Mouse (Mus musculus) embryo, embryonic 10.5 days (tissue): ENCODE measurements around the gene Sh3bp4.

Source experiments
- DNase-seq: peaks from one replicate; pipeline ENCODE4 v3.0.0-alpha.2; 2015; ENCODE audit warnings: low spot score

The Sh3bp4 gene

DNA sequence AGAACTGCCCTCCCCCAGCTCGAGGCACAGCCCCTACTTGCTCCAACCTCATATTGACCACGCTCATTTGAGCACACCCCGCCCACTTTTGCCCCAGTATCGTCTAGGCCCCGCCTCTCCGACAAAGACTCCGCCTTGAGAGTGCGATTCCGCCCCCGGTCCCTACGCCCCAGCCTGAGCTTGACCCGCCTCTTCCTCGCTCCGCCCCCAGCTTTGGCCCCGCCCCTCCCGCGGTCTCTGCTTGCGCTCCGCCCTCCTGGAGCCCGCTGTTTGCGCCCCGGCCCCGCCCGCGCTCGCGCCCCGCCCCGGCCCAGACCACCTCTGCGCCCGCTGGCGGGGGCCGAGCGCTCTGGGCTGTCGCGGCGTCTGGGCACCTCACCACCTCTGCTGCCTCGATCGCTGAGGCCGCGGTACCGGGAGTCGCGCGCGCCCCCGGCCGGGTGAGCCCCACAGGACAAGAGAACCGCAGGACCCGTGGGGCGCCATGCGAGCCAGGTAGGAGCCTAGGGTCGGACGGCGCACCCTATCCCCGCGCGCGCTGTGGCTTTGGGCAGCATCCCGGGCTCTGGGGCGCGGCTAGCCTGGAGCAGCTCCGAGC is at the start of gene Sh3bp4:
Gene Sh3bp4, plus strand, starts transcription at position 313 of the 598 bp plus-strand sequence.
- peak; percentile 100 for DNase-seq

DNA sequence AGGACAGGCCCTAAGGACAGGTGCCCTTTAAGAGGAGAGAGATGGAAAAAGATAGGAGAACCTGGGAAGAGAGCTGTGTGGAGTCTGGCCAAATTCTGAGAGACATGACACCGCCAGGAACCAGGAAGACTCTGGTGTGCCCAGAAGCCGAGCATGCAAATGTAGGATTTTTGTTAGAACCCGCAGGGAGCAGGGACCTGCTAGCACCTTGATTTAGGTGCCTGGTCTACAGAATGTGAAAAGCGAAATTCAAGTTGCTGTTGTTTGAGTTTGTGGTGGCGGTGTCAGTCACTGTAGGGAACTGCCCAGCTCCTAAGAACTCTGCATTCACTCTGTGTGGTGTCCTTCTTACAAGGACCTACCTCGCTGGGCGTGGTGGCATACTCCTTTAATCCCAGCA is 47.2 kb upstream of the Sh3bp4 start:
- no peak for DNase-seq

DNA sequence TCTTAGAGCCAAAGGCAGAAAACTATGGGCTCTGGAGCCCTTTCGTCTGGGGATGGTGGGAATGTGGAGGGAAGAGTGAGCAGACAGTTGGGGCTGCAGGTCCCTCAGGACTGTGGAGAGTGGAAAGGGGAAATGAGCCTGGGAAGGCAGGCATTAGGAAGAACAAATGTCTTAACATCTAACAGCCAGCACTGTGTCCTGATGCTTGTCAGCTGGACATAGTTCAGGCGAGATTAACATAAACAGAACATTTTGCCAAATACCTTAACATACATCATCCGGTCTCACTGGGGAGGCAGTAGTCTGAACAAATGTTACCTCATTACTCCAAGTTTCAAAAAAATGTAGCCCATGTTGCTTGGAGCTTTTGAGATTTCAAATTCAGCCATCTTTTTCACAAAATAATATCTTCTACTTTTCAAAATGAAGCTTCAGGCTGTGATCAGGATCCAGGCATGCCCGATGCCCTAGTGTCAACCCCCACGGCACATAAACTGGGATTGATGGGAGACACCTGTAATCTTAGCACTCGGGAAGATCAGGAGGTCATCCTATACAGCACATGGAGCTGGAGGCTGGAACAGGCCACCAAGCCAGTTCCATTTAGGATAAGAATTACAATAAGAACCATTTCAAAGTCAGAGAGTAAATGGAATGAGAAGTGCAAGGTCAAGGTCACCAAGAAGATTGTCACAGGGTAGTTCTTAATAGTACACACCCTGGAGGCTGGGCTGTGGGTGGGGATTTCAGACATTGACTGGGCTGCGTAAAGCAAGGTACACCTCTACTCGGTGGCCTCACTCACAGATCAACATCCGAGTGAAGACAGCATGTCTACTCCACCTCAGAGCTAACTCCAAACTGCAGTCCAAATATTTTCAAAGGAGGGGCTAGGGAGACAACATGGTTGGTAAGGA is 45.3 kb upstream of the Sh3bp4 start:
- no peak for DNase-seq

DNA sequence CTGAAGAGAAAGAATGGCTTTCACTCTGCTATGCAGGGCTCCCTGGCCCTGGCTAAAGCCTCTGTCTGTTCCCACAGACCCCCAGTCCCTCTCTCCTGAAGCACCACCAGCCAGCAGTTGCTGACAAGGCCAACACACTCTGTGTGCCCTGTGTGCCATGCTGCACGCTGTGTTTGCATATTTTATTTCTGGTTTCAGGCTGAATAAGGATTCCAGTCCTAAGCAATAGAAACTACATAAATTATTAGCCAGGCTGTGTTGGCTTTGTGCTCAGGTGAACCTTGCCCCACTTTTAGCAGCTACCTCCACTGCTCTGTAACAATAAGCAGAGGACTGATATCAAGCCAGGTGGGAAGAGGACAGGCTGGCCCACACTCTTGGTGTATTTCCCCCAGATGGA is 44.2 kb upstream of the Sh3bp4 start:
- no peak for DNase-seq

DNA sequence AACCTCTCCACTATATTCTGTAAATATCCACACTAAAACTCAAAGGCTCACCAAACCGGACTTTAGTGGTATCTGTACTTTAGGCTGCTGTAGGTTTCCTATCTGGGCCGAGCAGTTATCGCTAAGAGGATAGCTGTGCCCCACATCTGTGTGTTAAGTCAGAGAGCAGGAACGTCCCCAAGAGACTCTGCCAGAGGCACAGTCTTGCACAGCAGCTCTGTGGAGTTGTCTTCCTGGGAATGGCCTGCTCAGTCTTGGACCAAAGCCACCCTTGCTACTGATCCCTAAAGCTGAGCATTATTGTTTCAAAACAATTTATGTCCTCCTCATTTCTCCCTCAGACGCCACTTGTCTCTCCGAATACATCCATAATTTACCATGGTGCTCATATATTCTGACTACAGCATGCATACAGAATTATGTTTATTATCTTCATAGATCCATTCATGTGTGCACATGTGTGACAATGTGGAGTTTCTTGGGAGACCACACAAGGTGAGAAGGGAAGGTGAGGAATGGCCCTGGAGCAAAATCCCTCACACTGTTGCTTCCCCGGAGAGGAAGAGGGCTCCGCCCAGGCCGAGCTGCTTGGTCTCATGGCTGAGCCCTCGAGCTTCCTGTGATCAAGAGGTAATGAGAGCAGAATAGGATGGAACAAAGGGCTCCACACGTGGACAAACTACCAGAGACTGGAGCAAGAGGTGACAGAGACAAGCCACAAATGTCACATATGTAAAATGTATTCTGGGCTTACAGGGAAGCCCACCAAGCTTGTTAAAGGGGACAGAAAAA is 40.9 kb upstream of the Sh3bp4 start:
- no peak for DNase-seq

DNA sequence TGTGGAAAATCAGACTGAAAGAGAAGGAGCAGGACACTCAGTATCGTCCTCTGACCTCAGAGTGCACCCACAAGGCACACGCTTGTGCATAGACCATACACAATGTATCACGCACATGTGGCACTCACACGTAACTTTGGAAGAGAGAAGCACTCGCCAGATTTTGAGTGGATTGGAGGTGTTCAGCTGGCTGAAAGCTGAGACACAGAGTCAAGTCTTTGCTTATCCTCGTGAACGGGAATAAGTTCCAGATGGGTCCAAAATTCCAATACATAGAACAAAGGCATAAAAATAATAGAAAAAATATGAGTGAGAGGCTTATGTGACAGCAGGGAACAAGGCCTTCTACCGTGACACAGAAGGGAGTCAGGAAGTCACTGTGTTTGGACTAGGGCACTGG is 36.6 kb upstream of the Sh3bp4 start:
- DNase-seq = peak; percentile 39

DNA sequence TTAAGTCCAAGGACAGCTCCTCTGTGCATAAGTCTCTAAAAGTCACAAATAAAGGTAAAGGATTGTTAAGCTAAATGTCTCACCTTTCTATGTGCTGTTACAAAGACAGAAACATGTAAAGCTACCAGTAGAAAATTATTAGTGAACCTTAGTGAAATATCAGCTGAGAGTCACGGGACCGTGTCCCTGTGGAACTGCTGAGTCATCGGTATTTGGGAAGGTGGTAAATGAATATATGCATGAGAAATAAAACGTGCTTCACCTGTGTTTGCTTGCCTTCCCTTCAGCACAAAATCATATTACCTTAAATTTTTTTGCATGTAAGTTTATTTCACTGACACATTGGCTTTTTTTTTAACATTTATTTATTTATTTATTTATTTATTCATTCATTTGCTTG is 36.2 kb upstream of the Sh3bp4 start:
- no peak for DNase-seq

DNA sequence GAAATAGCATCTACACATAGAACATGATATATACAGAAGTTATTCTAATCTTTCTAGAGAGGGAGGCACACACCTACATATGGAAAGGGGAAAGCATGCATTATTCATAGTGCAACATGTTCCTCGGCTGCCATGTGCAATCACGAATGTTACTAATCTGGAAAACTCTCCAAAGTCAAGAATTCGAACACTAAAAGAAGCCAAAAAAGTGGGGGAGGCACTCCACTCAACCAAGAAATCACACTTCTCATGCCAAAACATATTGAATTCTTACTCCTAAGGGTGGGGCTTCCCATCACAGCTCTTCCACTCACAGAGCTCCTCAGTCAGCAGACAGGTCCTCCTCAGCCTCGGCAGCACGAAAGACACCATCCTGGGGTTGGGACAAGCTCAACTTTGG is 35.1 kb upstream of the Sh3bp4 start:
- DNase-seq = no peak

DNA sequence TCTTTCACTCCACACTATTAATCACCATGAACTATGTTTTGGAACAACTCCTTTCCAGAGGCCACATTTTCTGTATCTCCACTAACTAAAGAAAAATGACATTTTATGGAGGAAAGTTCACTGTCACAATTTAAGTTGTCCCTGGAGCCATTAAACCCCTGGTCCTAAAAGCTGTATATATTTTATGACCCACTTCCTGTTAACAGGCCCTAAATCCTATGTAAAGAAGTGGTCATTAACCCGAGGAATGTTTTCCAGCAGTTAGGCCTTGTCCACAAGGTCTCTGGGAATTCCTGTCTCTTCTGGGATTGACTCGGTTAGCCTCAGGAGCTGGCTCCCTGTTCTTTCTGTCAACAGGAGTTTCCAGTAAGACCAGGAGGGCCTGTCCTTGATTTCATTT is 30.4 kb upstream of the Sh3bp4 start:
- no peak for DNase-seq

DNA sequence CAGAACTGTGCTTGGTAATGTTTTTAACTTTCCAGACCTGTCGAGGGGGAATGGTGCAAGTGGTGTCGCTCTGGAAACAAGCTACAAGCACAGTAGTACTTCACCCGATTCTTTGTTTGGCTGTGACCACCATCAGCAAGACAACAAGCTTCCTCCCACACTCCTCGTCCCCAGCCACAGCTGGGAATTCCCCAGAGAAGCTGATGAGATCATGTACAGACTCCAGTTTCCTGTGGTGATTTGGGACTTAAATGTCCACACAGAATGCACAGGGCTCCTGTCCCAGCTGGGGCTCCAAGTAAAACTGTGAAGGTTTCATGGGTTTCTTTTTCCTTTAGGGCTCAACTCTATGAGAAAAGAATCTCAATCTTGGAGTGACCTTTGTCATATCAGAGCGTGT is 28.9 kb upstream of the Sh3bp4 start:
- DNase-seq = no peak

DNA sequence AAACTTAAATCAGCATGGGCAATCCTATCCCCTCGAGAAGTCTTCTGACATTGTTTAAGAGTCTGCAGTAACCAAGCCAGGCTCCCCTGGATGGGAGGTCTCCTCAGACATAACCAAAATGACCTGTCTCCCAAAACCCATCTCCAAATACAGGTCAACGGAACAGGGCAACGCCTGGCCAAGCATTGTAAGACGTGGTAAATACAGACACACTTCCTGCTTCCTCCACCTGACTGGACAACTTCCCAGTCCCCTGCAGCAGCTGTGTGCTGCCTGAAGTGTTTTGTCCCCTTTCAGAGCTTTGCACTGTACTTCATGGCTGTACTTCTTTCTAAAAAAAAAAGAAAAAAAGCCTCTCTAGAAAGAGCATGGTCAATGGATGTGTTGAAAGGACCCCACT is 28.1 kb upstream of the Sh3bp4 start:
- DNase-seq = no peak

DNA sequence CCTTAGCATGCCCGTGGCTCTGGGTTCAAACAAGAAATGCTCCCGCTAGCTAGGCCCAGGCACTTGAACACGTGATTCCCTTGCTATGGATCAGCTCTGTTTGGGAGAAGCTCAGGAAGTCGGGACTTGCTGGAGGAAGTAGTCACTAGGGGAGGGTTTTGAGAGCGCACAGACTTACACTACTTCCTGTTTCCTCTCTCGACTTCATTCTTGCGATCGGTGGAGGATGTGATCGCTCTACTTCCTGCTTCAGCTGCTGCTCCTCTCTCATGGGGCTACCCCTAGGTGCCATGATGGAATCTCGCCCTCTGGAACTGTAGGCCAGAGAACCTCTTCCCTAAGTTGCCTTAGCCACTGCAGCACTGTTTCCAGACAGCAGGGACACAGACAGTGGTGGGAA is 27.3 kb upstream of the Sh3bp4 start:
- DNase-seq = no peak

DNA sequence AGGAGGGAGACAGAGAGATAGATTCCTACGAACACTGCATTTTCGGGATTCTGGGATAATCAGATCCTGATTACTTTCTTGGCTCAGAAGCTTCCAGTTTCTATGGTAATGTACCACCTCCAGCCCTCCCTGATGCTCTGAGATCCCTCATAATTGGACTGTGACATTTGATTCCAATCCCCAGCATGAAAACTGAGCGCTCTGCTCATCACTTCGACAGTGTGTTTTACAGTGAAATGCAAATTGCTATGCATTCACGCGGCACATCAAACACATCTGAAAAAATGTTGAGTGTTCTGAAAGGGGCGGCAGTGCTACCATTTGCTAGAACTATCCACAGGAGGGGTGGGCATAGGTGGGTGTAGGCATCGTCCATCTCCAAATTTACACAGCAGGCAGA is 24.8 kb upstream of the Sh3bp4 start:
- DNase-seq = no peak

DNA sequence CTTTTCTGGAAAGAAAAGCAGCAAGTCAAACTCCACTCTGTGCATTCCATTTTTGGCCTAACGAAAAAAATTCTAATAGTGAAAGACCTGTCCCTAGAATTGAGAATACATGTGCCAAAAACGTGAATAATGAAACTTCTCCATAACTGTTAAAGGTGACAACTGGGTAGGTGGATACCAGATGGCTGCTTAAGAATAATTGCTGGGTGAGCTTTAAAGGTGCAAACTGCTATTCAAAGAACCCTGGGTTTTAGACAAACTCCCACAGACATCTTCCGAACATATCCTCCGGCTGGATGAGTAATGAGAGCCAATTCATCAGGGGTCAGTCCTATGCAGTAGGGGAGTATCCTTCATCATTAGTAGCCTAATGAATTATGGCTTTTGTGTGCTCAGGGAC is 20.7 kb upstream of the Sh3bp4 start:
- DNase-seq = no peak

DNA sequence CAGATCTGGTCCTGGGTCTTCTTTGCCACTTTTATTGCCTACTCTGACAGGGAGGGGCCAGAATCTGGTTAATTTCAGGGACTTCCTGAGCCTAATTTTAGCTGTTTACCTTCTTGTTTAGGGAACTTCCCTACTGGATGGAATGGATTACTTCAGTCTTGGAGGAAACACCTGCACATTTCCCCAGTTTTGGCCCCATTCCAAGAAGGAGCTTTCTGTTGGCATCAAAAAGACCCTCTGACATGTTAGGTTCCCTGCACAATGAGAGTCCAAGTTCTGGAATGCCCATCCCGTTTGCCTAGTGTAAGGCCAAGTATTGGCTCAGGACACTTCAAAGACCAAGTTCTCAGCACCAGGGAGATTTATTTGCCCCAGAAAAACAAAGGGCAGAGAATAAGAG is 14.0 kb upstream of the Sh3bp4 start:
- no peak for DNase-seq

DNA sequence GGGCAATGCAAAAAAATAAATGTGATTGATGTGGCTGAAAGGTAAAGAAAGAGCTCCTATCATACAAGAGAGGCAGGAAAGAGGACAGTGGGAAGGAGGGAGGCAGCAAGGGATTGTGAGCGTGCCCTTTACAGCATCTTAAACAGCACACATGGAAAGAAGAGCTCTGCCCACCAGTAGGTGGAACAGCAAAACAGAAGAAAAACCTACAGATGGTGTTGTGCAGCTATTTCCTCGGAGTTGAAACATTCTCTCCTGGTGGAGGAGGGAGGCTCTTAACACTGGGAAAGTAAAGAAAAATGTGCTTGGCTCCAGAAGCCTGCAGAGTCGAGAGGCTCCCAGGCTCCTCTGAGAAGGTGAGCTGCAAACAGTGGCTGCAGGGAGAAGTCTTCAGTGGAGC is 12.8 kb upstream of the Sh3bp4 start:
- no peak for DNase-seq

DNA sequence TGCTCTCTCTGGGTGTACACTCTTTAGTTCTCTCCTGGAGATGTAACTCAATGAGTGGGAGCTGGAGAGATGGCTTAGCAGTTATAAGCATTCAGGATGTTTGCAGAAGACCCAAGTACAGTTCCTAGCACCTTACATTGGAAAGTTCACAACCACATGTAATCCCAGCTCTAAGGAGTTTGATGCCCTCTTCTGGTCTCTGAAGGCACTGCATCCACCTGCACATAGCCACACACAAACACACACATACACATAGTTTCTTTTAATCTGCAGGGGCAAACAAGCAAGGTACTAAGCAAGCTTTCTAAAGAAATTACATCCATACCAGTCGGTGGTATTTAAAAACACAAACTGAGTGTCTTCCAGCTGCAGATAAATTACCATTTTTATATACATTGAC is 12.2 kb upstream of the Sh3bp4 start:
- no peak for DNase-seq

DNA sequence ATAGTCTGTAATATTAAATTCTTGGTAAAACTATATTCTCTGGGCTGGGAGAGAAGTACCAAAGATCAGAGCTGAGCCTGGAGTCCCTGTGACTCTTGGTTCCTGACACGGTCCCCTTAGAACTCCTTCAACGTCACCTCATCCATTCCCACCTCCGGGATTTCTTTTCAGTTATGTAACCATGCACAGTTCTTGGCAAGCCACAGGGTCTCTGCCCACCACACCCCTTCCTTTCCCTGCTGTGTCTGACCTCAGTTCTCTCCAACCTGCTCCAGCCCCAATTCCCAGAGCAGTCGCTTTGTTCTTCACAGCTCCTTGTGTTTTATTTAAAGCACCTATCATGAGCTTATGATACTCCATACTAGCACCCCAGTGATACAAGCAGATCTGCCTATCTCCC is 7.2 kb upstream of the Sh3bp4 start:
- DNase-seq = no peak

DNA sequence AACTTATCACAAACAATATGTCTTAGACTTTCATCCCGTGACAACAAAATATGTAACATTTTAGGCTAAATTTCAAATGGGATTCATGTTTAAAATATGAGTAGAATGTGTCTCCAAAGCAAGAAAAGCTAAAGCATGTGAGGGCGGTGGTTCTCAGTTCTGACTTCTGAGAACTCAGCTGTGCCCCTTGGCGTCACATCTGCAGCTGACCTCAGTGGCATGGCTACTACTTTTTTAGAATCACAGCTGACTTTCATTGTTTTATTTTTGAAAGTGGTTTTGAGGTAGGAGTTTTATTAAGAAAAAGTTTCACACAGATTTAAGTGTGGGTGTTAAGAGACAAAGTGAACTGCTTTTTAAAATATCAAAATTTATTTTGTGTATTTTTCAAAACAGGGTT is 6.4 kb upstream of the Sh3bp4 start:
- DNase-seq = no peak

DNA sequence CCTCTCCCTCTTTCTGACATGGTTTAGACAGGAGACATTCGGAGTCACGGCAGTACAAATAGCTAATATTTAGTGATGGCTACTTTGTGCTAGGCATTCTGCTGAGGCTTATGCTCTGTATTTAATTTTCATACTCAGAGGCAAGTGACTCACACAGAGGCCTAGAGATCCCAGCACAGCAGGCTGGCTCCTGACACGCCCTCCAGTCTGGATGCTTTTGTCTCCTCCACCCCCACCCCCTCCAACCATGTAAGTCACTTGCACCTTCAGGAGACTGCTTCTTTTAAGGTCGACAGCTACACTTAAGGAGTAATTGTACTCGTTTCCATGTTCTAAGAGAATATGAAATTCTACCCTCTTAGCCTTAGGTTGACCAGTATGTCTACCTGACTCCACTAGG is 1.4 kb upstream of the Sh3bp4 start:
- DNase-seq = no peak

DNA sequence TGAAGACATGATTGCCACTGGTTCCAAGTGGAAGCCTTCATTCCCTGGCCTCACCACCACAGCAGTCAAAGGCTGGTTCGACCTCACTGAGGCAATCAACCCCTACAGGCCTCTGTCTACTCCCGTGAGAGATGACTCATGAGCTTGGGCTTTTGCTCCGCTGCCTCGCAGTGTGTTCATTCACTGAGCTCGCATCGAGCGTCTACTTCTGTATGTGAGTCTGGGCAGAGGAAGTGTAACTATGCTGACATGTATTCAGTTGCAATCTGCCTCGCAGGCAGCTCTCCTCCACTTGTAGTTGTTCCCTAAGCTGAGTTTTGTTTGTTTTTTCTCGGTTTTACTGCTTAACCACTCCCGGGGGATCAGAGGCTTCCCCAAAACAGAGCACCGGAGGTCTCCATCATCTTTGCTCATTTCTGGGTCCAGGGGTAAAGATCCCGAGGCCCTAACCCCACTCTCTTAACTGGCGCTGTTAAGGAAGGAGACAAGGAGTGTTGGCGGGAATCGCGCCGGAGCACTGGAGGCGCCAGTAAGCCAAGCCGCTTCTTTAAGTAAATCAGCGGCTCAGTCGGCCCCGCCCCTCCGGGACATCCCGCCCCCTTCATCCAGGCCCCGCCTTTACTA is 624 bp upstream of the Sh3bp4 start:
- DNase-seq = peak; percentile 75

DNA sequence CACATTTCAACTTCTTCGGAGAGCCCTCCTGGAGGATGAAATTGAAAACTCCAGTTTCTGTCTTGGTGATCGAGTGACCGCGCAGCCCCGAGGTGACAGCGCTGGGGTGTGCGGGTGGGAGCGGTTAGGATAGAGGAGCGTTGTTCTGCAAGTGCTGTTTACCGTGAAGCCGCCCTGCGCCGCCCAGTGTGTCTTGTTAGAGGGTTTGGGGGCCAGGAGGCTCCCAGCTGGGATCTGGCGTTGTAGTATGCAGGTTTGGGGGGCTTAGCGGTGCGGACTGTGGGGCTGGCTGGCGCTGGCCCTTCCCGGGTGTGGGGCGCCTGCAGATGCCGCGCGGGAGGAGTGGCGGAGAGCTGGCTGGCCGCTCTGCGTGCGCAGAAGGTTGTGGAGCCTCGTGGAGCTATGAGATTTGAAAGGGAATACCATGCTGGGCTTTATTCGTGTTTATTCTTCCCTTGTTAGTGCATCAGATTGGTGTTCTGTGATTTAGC is 701 bp downstream of the Sh3bp4 start:
- peak; percentile 66 for DNase-seq
